Mouse (Mus musculus): ENCODE data around the gene Atp1b1. TPM values are rescaled to one million over a fixed set of nuclear protein-coding genes. Genes with fewer than 3 reads are reported as not detected.

Gene Atp1b1
- polyA plus RNA-seq, 1 experiment, result 46.4 TPM

DNA sequence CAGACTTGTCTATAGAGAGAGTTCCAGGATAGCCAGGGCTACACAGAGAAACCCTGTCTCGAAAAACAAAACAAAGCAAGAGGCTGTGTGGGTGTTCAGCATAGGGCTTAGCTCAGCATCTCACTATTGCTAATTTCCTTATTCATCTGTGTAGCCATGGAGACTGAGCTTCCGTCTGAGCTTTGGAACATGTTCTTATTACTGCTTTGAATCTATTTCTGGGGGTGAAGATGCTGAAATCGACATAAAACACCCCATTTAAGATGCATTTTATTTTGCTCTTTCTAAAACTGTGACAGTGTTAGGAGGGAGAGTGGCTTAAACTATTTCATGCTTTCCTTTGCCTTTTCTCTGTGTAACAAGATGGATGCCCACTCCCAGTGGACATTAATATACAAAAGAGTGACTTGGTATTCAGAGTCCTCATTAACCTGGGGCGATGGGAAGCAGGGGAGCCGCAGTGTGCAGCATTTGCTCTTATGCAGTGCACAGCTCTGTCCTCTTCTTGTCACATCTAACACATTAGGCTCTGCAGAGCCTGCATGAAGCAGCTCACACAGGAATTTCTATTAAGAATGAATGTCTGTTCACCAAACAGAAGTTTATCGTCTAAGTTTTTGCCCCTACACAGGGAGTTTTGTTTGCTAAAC lies 62.9 kb downstream of the Atp1b1 start:
- H3K27ac ChIP-seq (ENCODE audit: control insufficient read depth, insufficient read depth, low read depth, low read length, poor library complexity), result no peak overlapping the region
- 83% methylated on average over 6 of the region's 6 CpGs for WGBS
- H3K4me1 ChIP-seq (ENCODE audit: control insufficient read depth, insufficient read depth, low read length), result no peaks in the 10 kb centered on the region
- H3K4me3 ChIP-seq (replicated peaks; ENCODE audit: control insufficient read depth, low read depth, low read length), result no peak overlapping the region
- TF ChIP-seq CTCF (IDR thresholded peaks at IDR 0.05; ENCODE audit: control insufficient read depth, insufficient read depth, low read length) (no peak), POLR2A (IDR thresholded peaks at IDR 0.05; ENCODE audit: borderline replicate concordance, control insufficient read depth, low read depth, low read length) (no peak)

DNA sequence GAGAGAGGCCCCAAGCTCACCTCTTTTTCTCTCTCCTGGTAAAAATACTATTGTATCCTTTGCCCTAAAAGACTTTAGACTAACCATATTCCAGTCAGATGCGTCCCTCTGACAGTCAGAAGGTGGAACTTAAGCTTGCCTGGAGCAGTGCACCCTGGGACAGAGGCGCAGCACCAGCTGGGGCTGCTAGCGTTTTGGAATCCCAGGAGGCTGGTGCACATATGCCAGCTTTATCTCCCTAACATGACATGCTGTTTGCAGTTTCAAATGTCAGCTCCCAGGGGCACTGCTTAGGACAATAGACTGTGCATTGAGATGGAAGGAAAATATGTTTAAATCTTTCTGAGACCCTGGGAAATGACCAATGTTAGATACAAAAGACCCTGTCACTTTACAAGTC lies 66.0 kb downstream of the Atp1b1 start:
- TF ChIP-seq CTCF (IDR thresholded peaks at IDR 0.05; ENCODE audit: control insufficient read depth, insufficient read depth, low read length) (no peak), POLR2A (IDR thresholded peaks at IDR 0.05; ENCODE audit: borderline replicate concordance, control insufficient read depth, low read depth, low read length) (no peak)
- 70% methylated on average over 3 of the region's 3 CpGs for WGBS
- Histone ChIP-seq H3K4me1 (ENCODE audit: control insufficient read depth, insufficient read depth, low read length) (no peaks in the 10 kb centered on the region), H3K27ac (ENCODE audit: control insufficient read depth, insufficient read depth, low read depth, low read length, poor library complexity) (no peak overlapping the region), H3K4me3 (replicated peaks; ENCODE audit: control insufficient read depth, low read depth, low read length) (no peak overlapping the region)

DNA sequence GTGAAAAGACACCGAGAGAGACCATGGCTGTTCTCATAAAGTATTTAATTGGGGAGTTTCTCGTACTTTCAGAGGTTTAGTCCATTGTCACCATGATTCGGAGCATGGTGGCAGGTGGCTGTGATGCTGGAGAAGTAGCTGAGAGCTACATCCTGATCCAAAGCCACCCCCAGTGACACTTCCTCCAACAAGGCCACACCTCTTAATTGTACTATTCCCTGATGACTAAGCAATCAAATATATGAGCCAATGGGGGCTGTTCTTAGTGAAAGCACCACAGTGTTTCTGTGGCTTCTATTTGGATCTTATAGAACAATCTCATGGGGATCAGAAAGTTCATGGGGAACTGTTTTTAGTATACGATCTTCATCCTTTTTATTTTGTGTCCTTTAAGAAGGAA lies 68.4 kb downstream of the Atp1b1 start:
- WGBS, result 78% methylated on average over 4 of the region's 4 CpGs
- Histone ChIP-seq H3K4me3 (replicated peaks; ENCODE audit: control insufficient read depth, low read depth, low read length) (no peak overlapping the region), H3K4me1 (ENCODE audit: control insufficient read depth, insufficient read depth, low read length) (no peaks in the 10 kb centered on the region), H3K27ac (ENCODE audit: control insufficient read depth, insufficient read depth, low read depth, low read length, poor library complexity) (no peak overlapping the region)
- no peak for TF ChIP-seq CTCF (IDR thresholded peaks at IDR 0.05; ENCODE audit: control insufficient read depth, insufficient read depth, low read length)
- no peak for TF ChIP-seq POLR2A (IDR thresholded peaks at IDR 0.05; ENCODE audit: borderline replicate concordance, control insufficient read depth, low read depth, low read length)

Other genes starting within 250 kb of the Atp1b1 start
- 2.6 and 8.8 TPM in 2 replicates for gene Slc19a2, start 209.3 kb downstream of the Atp1b1 start, polyA plus RNA-seq (2011; ENCODE audit: insufficient read depth, insufficient read length, low replicate concordance, missing spikeins)
- gene Ccdc181, start 182.8 kb downstream of the Atp1b1 start, polyA plus RNA-seq (2011; ENCODE audit: insufficient read depth, insufficient read length, low replicate concordance, missing spikeins), result 4.7 and 6.6 TPM in 2 replicates
- 8.8 and 16.5 TPM in 2 replicates for gene Nme7, start 154.2 kb downstream of the Atp1b1 start, polyA plus RNA-seq (2011; ENCODE audit: insufficient read depth, insufficient read length, low replicate concordance, missing spikeins)
- 3.7 and 7.4 TPM in 2 replicates for gene Blzf1, start 150.9 kb downstream of the Atp1b1 start, polyA plus RNA-seq (2011; ENCODE audit: insufficient read depth, insufficient read length, low replicate concordance, missing spikeins)

All from bone marrow, adult 2 months (tissue).